Mouse (Mus musculus): Measurements from ENCODE around the gene Slc36a3.

DNA sequence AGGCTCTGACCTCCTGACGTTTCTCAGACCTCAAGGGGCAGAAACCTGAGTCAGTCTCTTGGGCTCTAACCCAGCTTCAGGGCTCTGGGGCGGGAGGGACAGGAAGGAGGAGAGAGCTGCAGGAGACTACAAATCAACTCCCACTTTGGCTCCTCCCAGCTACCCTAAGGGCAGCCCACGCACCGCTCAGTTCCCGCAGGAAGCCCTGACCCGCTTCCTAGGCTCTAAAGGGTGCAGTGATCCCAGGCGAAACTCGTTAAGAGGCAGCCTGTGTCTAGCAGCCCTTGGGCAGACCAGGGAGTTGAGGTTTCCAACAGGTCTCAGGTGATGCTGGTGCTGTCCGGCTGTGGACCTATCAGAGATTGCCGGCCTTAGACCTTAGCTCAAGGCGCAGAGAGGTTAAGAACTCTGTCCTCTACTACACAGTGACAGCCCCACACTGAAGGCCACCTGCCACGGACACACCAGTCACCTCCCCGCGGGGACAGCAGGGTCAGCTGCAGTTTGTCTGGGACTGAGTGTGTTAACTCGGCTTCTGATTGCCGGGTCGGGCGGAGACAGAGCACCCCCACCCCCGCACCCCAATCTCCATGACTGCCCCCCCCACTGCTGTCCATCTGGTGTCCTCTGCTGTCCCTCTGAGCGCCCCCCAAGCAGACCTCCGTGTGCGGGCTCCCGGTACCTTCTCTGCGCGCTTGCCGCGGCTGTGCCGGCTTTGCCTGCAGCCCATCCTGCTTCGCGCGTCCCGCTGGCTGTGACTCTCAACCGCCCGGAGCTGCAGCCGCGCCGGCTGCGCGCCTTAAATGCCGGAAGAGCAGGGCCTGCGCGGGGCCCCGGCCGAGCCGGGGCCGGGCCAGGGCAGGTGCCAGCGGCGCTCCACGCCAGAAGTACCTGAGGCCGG is 73.9 kb downstream of the Slc36a3 start, which contains the start of gene Ccdc69:
- TF ChIP-seq CHD2 (IDR thresholded peaks at IDR 0.05; ENCODE audit: low read depth, low read length) (no peak), ZNF384 (IDR thresholded peaks at IDR 0.05; ENCODE audit: low read depth, low read length) (no peak), HCFC1 (IDR thresholded peaks at IDR 0.05; ENCODE audit: borderline replicate concordance, insufficient read depth, low read length) (no peak), ZC3H11A (IDR thresholded peaks at IDR 0.05; ENCODE audit: borderline replicate concordance, low read depth, low read length) (no peak), MAFK (IDR thresholded peaks at IDR 0.05; ENCODE audit: insufficient read depth, low read depth, low read length) (no peak)

All from ES-E14 (cell line).